Mouse (Mus musculus): ENCODE data around the gene Plekhh1.

Plekhh1 gene

DNA sequence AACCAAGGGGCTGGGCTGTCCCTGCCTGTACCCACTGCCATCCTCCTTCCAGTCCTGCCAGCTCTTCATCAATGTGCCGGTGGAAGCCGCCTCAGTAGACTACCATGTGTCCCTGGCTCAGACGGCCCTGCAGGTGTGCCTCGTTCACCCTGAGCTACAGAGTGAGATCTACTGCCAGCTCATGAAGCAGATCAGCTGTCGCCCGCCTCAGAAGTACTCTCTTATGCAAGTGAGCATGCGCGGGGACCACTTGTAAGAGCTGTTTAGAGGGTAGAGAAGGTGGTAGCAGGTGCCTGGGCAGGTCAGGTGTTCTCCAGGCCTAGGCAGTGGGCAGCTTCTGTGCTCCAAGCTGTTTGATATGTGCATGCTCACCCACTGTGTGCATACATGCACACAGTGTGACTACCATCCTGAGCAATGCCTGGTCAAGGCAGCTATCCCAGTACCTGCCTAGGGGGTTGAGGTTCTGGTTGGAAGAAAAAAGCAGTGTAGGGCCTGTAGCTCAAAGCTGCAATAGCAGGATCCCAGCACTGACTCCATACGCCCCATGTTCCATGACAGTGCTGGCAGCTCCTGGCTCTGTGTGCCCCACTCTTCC, 41.9 kb downstream of the Plekhh1 start:
- DNase-seq (ENCODE audit: low spot score in 2 of 2), result no peak

- DNase-seq (ENCODE audit: low spot score in 2 of 2), result no peak
These were observed 43.6 kb downstream of the Plekhh1 start for GRCm38 (mm10) chr12:79072576-79072975.

DNA sequence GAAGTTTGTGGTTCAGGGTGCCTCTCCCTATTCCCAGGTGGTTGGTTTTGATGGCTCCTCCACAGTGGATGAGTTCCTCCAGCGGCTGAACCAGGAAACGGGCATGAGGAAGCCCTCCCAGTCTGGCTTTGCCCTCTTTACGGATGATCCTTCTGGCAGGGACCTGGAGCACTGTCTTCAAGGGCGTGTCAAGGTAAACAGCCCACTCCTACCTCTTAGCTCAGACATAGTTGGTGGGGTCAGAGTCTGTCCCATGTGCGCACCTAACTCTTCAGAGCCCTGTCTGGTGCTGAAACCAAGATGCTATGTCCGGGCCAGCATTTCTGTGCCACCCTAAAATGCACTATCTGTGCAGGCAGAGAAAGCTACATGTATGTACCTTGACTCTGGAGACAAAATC, 44.4 kb downstream of the Plekhh1 start:
- no peak for DNase-seq (ENCODE audit: low spot score in 2 of 2)

DNA sequence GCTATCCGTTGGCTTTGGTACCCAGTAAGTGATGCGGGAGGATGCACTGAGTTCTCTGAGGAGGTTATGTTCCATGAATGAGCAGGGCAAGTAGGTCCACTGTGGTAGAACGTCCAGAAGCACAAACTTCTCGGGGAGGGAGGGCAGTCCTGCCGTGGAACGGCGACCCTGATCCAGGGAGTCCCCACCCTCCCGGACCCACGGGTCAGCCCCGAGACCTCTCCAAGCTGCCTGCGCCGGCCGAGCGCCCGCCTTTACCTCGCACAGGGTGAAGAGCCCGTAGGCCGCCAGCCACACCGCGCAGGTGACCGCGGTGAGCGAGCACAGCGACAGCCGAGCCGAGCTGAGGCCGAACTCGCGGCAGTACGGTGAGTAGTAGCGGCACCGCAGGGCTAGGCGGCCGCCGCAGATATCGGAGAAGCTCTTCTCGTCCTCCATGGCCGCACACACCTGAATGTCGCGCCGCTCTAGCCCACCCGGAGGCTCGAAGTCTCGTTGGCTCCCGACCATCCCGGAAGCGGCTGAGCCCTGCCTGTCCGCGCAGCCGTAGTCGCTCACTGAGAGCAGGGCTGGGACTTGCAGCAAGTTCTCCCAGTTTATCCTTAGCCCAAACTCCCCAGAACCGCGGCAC, 60.3 kb downstream of the Plekhh1 start, which contains the start of gene Pigh:
Gene Pigh (minus strand): TSS at position 470 of the 631 bp plus-strand sequence.
- DNase-seq (ENCODE audit: low spot score in 2 of 2), result peak; percentile 89 to 90

DNA sequence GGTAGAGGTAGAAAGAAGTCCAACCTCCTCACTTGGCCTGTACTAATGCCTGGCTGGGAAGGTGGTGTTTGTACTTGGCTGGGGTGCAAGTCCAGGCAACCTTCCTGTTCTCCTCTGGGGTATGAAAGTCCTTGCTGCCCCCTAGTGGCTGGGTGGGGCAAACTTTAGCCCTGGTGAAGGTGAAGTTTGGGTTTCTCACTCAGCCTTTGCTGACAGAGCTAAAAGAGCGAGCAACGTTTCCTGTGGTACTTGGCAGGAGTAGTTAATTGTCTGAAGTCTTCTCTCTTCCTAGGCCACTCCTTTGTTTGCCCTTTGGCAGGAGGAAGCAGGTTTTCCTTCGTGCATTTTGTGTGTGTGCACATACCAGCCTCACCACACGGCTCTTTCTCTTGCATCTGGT, 63.6 kb downstream of the Plekhh1 start:
- peak; percentile 68 to 70 for DNase-seq (ENCODE audit: low spot score in 2 of 2)

- peak; percentile 4 for DNase-seq (ENCODE audit: low spot score in 2 of 2)
These were observed 68.3 kb downstream of the Plekhh1 start for GRCm38 (mm10) chr12:79097106-79097752.

DNA sequence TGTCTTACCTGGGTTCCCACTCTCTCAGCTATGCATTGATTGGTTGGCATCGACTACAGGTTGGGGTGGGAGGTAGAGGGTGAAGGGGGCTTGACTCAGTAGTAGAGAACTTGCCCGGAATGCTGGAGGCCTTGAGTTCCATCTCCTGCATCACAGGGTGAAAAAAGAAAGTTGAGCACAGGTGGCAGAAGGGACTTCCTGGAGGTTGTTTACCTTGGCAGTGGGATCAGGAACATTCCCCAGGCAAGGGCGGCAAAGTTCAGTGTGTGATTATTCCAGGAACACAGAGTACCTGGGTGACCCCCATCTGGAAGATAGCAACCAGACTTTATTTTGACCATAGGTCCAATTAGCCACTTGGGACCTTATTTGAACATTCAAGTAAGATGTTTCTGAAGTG, 74.8 kb downstream of the Plekhh1 start:
- no peak for DNase-seq (ENCODE audit: low spot score in 2 of 2)

DNA sequence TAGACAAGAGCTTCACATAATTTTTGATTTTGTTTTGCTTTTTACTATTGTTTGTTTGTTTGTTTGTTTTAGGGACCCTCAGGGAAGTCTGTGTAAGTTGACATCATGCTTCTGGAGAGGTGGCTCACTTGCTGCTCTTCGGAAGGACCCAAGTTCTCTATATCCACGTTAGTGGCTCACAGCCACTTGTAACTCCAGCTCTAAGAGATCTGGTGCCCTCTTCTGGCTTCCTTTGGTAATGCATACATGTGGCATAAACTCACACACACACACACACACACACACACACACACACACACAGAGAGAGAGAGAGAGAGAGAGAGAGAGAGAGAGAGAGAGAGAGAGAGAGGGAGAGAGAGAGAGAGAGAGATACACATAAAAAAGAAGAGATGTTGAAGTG, 75.6 kb downstream of the Plekhh1 start:
- DNase-seq (ENCODE audit: low spot score in 2 of 2), result no peak

DNA sequence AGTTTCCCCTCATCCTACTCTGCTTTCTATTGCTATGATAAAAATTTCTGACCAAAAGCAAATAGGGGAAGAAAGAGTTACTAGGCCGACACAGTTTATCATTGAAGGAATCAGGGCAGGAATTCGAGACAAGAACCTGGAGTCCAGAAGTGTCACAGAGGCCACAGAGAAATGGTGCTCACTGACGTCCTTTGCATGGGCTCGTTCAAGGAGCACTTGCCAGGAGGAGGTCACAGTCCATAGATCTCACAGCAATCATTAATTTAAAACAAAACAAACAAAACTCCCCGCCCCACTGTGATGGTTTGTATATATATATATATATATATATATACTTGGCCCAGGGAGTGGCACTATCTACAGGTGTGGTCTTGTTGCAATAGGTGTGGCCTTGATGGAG, 76.3 kb downstream of the Plekhh1 start:
- no peak for DNase-seq (ENCODE audit: low spot score in 2 of 2)

DNA sequence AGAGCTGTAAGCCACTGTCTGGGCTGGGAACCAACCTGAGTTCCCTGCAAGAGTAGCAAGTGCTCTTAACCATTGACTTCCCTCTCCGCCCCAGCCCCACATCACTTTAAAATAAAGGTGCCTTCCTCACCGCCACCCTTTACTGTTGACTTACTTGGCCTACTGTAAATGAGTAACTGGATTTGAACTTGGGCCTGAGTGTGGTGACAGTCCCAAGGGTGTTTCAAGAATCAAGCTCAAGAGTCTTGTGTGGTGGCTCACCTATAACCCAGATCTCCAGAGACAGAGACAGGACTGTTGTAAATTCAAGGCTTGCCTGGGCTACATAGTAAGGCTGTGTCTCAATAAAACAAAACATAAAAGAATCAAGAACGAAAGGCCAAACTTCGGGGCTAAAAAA, 90.0 kb downstream of the Plekhh1 start:
- no peak for DNase-seq (ENCODE audit: low spot score in 2 of 2)

DNA sequence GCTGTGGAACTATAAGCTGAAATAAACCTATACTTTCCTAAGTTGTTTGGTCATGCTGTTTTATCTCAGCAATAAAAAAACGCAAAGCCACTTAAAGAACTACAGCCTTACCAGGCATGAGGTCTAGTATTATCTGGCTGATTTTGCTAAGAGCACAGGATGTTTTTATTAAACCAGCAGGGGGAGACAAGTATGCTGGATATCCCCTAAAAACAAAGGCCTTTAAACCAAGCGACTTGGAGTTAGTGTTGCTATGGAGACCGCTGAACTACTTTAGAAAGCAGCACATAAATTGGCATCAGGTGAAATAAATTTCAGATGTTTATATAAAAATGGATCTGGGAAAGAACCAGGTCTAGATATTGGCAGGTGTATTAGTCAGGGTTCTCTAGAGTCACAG, 93.9 kb downstream of the Plekhh1 start:
- no peak for DNase-seq (ENCODE audit: low spot score in 2 of 2)

DNA sequence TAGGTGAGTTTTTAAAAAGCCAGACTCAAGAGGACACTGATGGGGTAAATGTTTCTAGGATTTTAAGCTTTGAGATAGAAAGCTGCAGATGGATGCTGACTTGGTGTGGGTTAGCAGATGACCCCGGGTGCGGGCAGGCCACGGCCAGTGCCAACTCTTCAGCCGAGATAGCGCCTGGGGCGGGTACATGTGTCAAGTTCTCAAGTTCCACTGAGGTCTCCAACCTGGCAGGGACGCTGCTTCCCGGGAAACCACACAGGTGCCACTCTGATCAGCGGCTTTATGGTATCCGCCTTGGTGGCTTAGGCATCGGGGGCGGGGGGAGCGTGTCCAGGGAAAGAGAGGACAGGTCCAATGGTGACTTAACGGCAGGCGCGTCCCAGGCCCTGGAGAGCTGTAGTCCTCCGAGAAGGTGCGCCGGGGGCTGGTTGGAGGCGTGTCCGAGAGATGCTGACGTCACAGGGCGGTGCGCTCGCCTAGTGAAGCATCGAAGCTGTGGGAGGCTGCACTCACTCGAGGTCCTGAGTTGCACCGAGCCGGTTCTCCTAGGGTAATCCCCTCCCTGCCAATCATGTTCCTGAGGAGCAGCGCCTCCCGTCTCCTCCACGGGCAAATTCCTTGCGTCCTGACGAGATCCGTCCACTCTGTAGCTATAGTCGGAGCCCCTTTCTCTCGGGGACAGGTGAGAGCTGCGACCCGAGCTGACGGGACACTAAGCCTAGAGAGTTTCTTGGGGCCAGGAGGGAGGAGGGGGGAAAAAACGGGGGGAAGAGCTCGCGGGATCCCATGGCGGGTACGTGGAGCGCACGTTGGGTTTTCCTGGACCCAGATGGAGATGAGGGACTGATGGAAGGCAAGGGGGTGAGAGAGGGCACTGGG, 101.6 kb downstream of the Plekhh1 start, which contains the start of gene Arg2:
Gene Arg2 (plus strand): TSS at position 479 of the 879 bp plus-strand sequence.
- DNase-seq (ENCODE audit: low spot score in 2 of 2), result peak; percentile 70 to 77
